Mouse (Mus musculus): Measurements from ENCODE around the gene Fam78b. TPM values are rescaled to one million over a fixed set of nuclear protein-coding genes. Genes with fewer than 3 reads are reported as not detected.
A peak's percentile ranks its signal among the peaks of the same experiment; 100 is the strongest.

The Fam78b gene
- polyA plus RNA-seq (2015; fragmentation: Nextera tagmentation; extraction: Ambion mirVana), result 6.7 and 6.9 TPM in 2 replicates

DNA sequence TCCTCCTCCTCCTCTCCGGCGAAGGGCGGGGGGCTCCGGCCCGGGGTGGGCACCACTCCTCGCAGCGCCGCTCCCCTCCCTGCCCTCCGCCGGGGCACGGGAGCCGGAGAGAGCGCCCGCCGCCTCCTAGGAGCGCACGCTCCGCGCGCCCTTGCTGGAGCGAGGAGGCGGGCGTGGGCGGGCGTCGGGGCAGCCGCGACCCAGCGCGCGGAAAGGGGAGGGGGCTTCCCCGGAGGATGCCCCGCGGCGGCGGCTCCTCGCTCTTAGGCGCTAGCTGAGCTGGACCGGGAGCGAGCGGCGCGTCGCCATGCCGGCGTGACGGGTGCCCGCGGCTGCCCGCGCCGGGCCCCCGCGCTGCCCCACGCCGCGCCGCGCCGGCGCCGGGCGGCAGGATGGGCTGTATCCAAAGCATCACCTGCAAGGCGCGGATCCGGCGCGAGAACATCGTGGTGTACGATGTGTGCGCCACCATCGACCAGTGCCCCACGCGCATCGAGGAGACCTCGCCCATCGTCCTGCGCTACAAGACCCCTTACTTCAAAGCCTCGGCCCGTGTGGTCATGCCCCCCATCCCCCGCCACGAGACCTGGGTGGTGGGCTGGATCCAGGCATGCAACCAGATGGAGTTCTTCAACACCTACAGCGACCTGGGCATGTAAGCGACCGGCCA lies at the start of gene Fam78b:
Fam78b (plus strand) TSS at position 244 of the 670 bp plus-strand sequence.
- ATAC-seq, result peak; percentile 76
- Histone ChIP-seq H3K4me3 (replicated peaks; ENCODE audit: low read length) (peak within 1 kb of the TSS; percentile 63), H3K27ac (ENCODE audit: low read length) (peak within 1 kb of the TSS; percentile 88), H3K36me3 (ENCODE audit: control insufficient read depth, insufficient read depth) (no peaks in the 10 kb centered on the region), H3K4me1 (replicated peaks; ENCODE audit: control insufficient read depth, insufficient read depth, low read length) (peaks cover 19% of the 10 kb centered on the region), H3K27me3 (replicated peaks; ENCODE audit: control insufficient read depth, insufficient read depth, low read length) (no peaks in the 10 kb centered on the region), H3K9ac (replicated peaks; ENCODE audit: low read depth, low read length) (peak within 1 kb of the TSS; percentile 81), H3K9me3 (ENCODE audit: control insufficient read depth, low read length) (no peaks in the 10 kb centered on the region), H3K4me2 (ENCODE audit: low read length) (peak within 1 kb of the TSS; percentile 83)
- WGBS, result under 1% methylated on average over 48 of the region's 85 CpGs

DNA sequence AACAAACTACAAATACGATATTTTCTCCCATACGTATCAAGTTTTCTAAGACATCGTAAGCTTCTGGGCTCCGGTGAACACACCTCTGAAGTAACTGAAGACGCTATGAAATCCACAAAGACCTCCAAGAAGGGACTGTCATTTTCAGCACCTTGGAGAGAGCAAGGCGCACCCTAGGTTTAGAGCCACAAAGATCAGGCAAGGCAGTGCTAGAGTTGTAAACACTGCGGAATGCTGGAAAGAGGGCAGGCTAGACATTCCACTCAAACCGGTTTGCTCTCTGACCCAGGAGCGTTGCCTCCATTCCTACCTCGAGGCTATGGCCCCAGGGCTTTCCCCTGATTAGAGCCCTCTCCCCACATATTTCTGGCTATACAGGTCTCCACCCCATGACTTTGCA lies 36.7 kb upstream of the Fam78b start:
- no peaks in the 10 kb centered on the region for H3K27me3 ChIP-seq (replicated peaks; ENCODE audit: control insufficient read depth, insufficient read depth, low read length)
- ATAC-seq, result no peak
- no peak overlapping the region for H3K27ac ChIP-seq (ENCODE audit: low read length)
- H3K4me2 ChIP-seq (ENCODE audit: low read length), result no peak overlapping the region
- H3K4me3 ChIP-seq (replicated peaks; ENCODE audit: low read length), result no peak overlapping the region
- WGBS, result 40% methylated on average over 10 of the region's 10 CpGs
- no peak overlapping the region for H3K9ac ChIP-seq (replicated peaks; ENCODE audit: low read depth, low read length)
- H3K36me3 ChIP-seq (ENCODE audit: control insufficient read depth, insufficient read depth), result no peaks in the 10 kb centered on the region
- H3K4me1 ChIP-seq (replicated peaks; ENCODE audit: control insufficient read depth, insufficient read depth, low read length), result no peaks in the 10 kb centered on the region
- no peaks in the 10 kb centered on the region for H3K9me3 ChIP-seq (ENCODE audit: control insufficient read depth, low read length)

DNA sequence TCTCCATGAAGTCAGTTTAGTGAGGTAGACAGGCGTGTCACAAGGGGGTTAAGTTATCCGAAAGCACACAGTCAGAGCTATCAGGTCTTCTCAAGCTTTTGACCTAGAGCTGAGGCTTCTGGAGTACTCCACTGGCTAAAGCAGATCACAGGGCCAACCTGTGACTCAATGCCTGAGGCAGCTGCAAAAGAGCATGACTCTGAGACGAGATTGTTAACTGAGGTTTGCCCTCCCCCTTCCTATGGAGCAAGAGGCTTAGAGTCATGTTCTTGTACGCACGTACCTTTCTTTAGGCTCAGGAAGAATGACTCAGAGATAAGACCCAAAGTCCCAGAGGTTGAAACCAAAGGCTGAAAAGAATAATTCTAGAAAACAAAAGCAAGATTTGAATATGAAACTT lies 32.9 kb upstream of the Fam78b start:
- Histone ChIP-seq H3K9me3 (ENCODE audit: control insufficient read depth, low read length) (no peaks in the 10 kb centered on the region), H3K27ac (ENCODE audit: low read length) (no peak overlapping the region), H3K4me3 (replicated peaks; ENCODE audit: low read length) (no peak overlapping the region), H3K9ac (replicated peaks; ENCODE audit: low read depth, low read length) (no peak overlapping the region), H3K36me3 (ENCODE audit: control insufficient read depth, insufficient read depth) (no peaks in the 10 kb centered on the region), H3K4me1 (replicated peaks; ENCODE audit: control insufficient read depth, insufficient read depth, low read length) (no peaks in the 10 kb centered on the region), H3K27me3 (replicated peaks; ENCODE audit: control insufficient read depth, insufficient read depth, low read length) (no peaks in the 10 kb centered on the region), H3K4me2 (ENCODE audit: low read length) (no peak overlapping the region)
- 80% methylated on average over 5 of the region's 5 CpGs for WGBS
- ATAC-seq, result no peak

DNA sequence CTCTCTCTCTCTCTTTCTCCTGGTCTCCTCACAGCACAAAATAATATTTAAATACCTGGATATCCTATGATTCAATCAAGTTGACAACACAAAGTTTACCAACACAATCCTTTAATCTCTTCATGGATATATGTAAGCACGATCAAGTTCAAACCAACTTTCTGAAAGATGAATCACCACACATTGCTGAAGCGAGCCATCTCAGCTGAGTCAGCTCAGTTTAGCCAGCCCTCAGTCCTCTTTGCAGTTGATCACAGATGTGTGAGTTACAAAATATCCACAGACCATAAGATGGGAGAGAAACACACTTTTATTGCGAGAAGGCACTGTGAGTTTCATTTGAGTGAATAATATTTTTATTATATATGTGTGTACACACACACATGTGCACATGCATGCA lies 27.5 kb upstream of the Fam78b start:
- no peak for ATAC-seq
- no peak overlapping the region for H3K4me3 ChIP-seq (replicated peaks; ENCODE audit: low read length)
- no peaks in the 10 kb centered on the region for H3K9me3 ChIP-seq (ENCODE audit: control insufficient read depth, low read length)
- no peak overlapping the region for H3K27ac ChIP-seq (ENCODE audit: low read length)
- 91% methylated on average over 3 of the region's 3 CpGs for WGBS
- H3K36me3 ChIP-seq (ENCODE audit: control insufficient read depth, insufficient read depth), result no peaks in the 10 kb centered on the region
- no peaks in the 10 kb centered on the region for H3K27me3 ChIP-seq (replicated peaks; ENCODE audit: control insufficient read depth, insufficient read depth, low read length)
- no peak overlapping the region for H3K9ac ChIP-seq (replicated peaks; ENCODE audit: low read depth, low read length)
- no peaks in the 10 kb centered on the region for H3K4me1 ChIP-seq (replicated peaks; ENCODE audit: control insufficient read depth, insufficient read depth, low read length)
- no peak overlapping the region for H3K4me2 ChIP-seq (ENCODE audit: low read length)

DNA sequence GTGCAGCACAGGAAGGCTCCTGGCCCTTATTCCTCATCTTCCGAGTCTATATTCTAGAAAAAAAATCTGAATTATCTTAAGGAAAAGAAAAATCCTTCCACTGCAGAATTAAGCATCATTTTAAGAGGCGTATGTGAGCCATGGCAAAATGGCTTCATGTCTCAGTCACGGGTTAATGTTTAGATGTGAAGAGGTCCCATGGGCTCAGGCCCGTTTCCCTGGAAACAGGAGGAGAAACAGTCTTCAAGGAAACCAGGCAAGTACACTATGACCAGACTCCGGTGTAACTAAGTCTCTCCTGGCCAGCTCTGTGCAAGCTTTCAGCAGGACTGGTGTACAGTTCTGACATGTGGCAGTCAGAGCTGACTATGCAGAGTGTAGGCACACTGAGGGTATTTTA lies 22.6 kb upstream of the Fam78b start:
- Histone ChIP-seq H3K9me3 (ENCODE audit: control insufficient read depth, low read length) (no peaks in the 10 kb centered on the region), H3K36me3 (ENCODE audit: control insufficient read depth, insufficient read depth) (no peaks in the 10 kb centered on the region), H3K4me1 (replicated peaks; ENCODE audit: control insufficient read depth, insufficient read depth, low read length) (no peaks in the 10 kb centered on the region), H3K4me2 (ENCODE audit: low read length) (no peak overlapping the region), H3K9ac (replicated peaks; ENCODE audit: low read depth, low read length) (no peak overlapping the region), H3K27me3 (replicated peaks; ENCODE audit: control insufficient read depth, insufficient read depth, low read length) (no peaks in the 10 kb centered on the region), H3K27ac (ENCODE audit: low read length) (no peak overlapping the region), H3K4me3 (replicated peaks; ENCODE audit: low read length) (no peak overlapping the region)
- no peak for ATAC-seq
- WGBS, result 85% methylated on average over 5 of the region's 5 CpGs

DNA sequence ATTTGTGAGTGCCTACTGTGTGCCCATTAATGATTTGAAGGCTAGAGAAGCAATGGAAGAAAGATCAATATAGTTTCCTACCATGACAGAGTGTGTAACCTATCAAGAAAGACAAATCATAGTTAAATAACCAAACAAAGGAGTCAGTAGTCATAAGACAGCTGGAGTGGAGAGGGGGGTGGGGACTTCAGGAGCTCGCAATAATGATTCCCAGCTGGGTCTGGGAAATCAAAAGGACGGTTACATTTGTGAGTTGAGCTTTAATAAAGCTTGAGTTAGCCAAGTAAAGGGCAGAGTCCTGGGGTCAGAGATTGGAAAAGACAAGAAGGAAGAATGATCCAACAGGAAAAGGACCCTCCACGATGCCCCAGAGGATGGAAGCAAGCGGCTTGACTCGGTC lies 7.0 kb upstream of the Fam78b start:
- Histone ChIP-seq H3K9me3 (ENCODE audit: control insufficient read depth, low read length) (no peaks in the 10 kb centered on the region), H3K9ac (replicated peaks; ENCODE audit: low read depth, low read length) (no peak overlapping the region), H3K4me3 (replicated peaks; ENCODE audit: low read length) (no peak overlapping the region), H3K27ac (ENCODE audit: low read length) (no peak overlapping the region), H3K27me3 (replicated peaks; ENCODE audit: control insufficient read depth, insufficient read depth, low read length) (no peaks in the 10 kb centered on the region), H3K36me3 (ENCODE audit: control insufficient read depth, insufficient read depth) (no peaks in the 10 kb centered on the region), H3K4me1 (replicated peaks; ENCODE audit: control insufficient read depth, insufficient read depth, low read length) (no peaks in the 10 kb centered on the region), H3K4me2 (ENCODE audit: low read length) (no peak overlapping the region)
- no peak for ATAC-seq
- WGBS, result 88% methylated on average over 5 of the region's 5 CpGs

DNA sequence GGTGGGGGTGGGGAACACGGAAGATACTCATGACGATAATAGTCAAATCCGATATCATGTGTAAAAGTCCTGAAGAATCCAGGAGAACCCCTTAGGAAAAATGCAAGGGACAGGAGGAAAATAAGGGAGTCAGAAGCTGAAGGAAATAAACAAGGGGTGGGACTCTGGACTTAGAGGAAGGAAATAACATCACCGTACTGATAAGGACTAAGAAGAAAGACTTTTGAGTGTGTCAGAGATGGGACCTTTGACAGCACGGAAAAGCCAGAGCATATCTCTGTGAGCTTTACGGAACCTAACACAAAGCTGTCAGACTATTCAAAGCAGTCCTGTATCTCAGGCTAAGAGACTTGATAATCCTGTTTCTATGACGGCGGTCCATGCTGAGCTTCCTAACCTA lies 5.0 kb upstream of the Fam78b start:
- H3K4me1 ChIP-seq (replicated peaks; ENCODE audit: control insufficient read depth, insufficient read depth, low read length), result 0 out of 2 replicates have a peak, but pooled peaks cover 2% of the 10 kb centered on the region
- H3K36me3 ChIP-seq (ENCODE audit: control insufficient read depth, insufficient read depth), result no peaks in the 10 kb centered on the region
- H3K27me3 ChIP-seq (replicated peaks; ENCODE audit: control insufficient read depth, insufficient read depth, low read length), result no peaks in the 10 kb centered on the region
- 91% methylated on average over 8 of the region's 8 CpGs for WGBS
- H3K27ac ChIP-seq (ENCODE audit: low read length), result no peak overlapping the region
- H3K9me3 ChIP-seq (ENCODE audit: control insufficient read depth, low read length), result no peaks in the 10 kb centered on the region
- H3K9ac ChIP-seq (replicated peaks; ENCODE audit: low read depth, low read length), result no peak overlapping the region
- ATAC-seq, result no peak
- no peak overlapping the region for H3K4me3 ChIP-seq (replicated peaks; ENCODE audit: low read length)
- H3K4me2 ChIP-seq (ENCODE audit: low read length), result no peak overlapping the region

DNA sequence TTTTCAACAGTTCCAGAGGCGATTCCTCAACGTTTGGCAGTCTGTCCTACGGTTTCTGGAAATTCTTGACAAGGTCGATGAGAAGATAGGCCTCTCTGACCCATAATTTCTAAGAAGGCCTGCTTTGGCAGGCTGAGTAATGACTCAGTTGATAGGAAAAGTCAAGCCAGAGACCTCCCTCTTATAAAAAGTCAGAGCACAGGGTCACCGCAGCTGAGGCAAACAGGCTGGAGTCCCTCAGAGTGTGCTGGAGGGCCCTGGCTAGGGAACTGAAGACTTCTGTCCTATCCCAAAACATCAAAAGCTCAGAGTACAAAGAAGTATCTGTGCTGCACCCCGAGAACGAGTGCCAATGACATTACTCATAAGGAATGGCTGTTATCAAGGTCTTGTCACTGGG lies 4.4 kb upstream of the Fam78b start:
- Histone ChIP-seq H3K4me3 (replicated peaks; ENCODE audit: low read length) (no peak overlapping the region), H3K9me3 (ENCODE audit: control insufficient read depth, low read length) (no peaks in the 10 kb centered on the region), H3K4me2 (ENCODE audit: low read length) (no peak overlapping the region), H3K4me1 (replicated peaks; ENCODE audit: control insufficient read depth, insufficient read depth, low read length) (peaks cover 2% of the 10 kb centered on the region; the same call in 1 of the 2 replicates), H3K36me3 (ENCODE audit: control insufficient read depth, insufficient read depth) (no peaks in the 10 kb centered on the region), H3K9ac (replicated peaks; ENCODE audit: low read depth, low read length) (no peak overlapping the region), H3K27me3 (replicated peaks; ENCODE audit: control insufficient read depth, insufficient read depth, low read length) (no peaks in the 10 kb centered on the region), H3K27ac (ENCODE audit: low read length) (no peak overlapping the region)
- WGBS, result 81% methylated on average over 7 of the region's 7 CpGs
- no peak for ATAC-seq

DNA sequence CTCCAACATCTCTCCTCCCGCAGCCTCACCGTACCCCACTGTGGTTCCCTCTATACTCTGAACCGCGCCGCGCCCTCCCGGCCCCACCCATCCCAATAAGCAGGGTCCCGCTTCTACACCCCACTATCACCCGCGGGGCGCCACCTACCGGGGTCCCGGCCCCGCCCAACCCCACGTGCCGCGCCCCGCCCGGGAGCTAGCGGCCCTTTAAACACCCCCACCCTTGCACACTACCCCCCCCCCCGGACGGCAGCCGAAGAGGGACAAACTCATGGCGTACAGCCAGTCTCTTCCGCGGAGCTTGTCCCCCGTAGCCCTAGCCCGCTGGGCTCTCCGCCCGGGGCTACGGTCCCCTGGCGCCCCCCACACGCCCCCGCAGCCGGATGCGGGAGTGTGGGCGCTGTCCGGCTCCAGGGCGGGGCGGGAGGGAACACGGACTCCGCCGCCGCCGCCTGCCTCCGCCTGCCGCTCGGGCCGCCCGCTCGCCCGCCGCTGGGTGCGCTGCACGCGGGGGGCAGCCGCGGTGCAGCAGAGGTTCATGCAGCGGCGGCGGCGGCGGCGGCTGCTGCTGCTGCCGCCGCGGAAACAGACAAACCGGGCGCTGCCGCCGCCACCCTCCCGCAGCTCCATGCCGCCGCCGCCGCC lies 566 bp upstream of the Fam78b start:
- H3K27ac ChIP-seq (ENCODE audit: low read length), result peak overlapping the region; percentile 88
- peaks cover 19% of the 10 kb centered on the region for H3K4me1 ChIP-seq (replicated peaks; ENCODE audit: control insufficient read depth, insufficient read depth, low read length)
- ATAC-seq, result peak; percentile 75
- 0% methylated on average over 57 of the region's 76 CpGs for WGBS
- no peaks in the 10 kb centered on the region for H3K36me3 ChIP-seq (ENCODE audit: control insufficient read depth, insufficient read depth)
- H3K4me2 ChIP-seq (ENCODE audit: low read length), result peak overlapping the region; percentile 83
- no peaks in the 10 kb centered on the region for H3K27me3 ChIP-seq (replicated peaks; ENCODE audit: control insufficient read depth, insufficient read depth, low read length)
- H3K9me3 ChIP-seq (ENCODE audit: control insufficient read depth, low read length), result no peaks in the 10 kb centered on the region
- H3K9ac ChIP-seq (replicated peaks; ENCODE audit: low read depth, low read length), result peak overlapping the region; percentile 81
- H3K4me3 ChIP-seq (replicated peaks; ENCODE audit: low read length), result peak overlapping the region; percentile 63

Data from forebrain, embryonic 16.5 days (tissue).